Mouse (Mus musculus): ENCODE data around the gene Prkn. TPM values are rescaled to one million over a fixed set of nuclear protein-coding genes. Genes with fewer than 3 reads are reported as not detected.

Prkn gene
- polyA plus RNA-seq, 1 experiment from 2014 or later: 3.5 TPM

- ATAC-seq (ENCODE audit: insufficient number of reproducible peaks, insufficient read depth, low FRiP score, low read depth): no peak
- no peaks in the 10 kb centered on the region for H3K4me1 ChIP-seq (ENCODE audit: control insufficient read depth in 2 of 2, insufficient read depth in 2 of 2, low read length in 2 of 2)
- no peaks in the 10 kb centered on the region for H3K9me3 ChIP-seq (ENCODE audit: control insufficient read depth, low read length)
- no peaks in the 10 kb centered on the region for H3K36me3 ChIP-seq (ENCODE audit: control insufficient read depth, insufficient read depth, low read length)
- no peaks in the 10 kb centered on the region for H3K27me3 ChIP-seq (ENCODE audit: control insufficient read depth, insufficient read depth, low read length)
- H3K9ac ChIP-seq (ENCODE audit: low read length): no peak overlapping the region
- no peak overlapping the region for H3K27ac ChIP-seq (replicated peaks in 1 of 2; ENCODE audit: control insufficient read depth in 1 of 2, insufficient read depth in 1 of 2, low read depth in 2 of 2, low read length in 2 of 2)
- no peak overlapping the region for H3K4me3 ChIP-seq (ENCODE audit: control insufficient read depth in 1 of 2, insufficient read depth in 1 of 2, low read depth in 1 of 2, low read length in 2 of 2)
- H3K4me2 ChIP-seq (ENCODE audit: low read length): no peak overlapping the region
- WGBS: 77% methylated on average over 1 of the region's 1 CpGs
Observed at GRCm38 (mm10) chr17:11722478-11722877, 882.3 kb downstream of the Prkn start.

- Histone ChIP-seq H3K4me1 (ENCODE audit: control insufficient read depth in 2 of 2, insufficient read depth in 2 of 2, low read length in 2 of 2) (no peaks in the 10 kb centered on the region), H3K27ac (replicated peaks in 1 of 2; ENCODE audit: control insufficient read depth in 1 of 2, insufficient read depth in 1 of 2, low read depth in 2 of 2, low read length in 2 of 2) (no peak overlapping the region), H3K36me3 (ENCODE audit: control insufficient read depth, insufficient read depth, low read length) (no peaks in the 10 kb centered on the region), H3K27me3 (ENCODE audit: control insufficient read depth, insufficient read depth, low read length) (no peaks in the 10 kb centered on the region), H3K4me2 (ENCODE audit: low read length) (no peak overlapping the region), H3K4me3 (ENCODE audit: control insufficient read depth in 1 of 2, insufficient read depth in 1 of 2, low read depth in 1 of 2, low read length in 2 of 2) (no peak overlapping the region), H3K9ac (ENCODE audit: low read length) (no peak overlapping the region), H3K9me3 (ENCODE audit: control insufficient read depth, low read length) (no peaks in the 10 kb centered on the region)
- 73% methylated on average over 3 of the region's 3 CpGs for WGBS
- no peak for ATAC-seq (ENCODE audit: insufficient number of reproducible peaks, insufficient read depth, low FRiP score, low read depth)
Observed at GRCm38 (mm10) chr17:11724135-11724534, 884.0 kb downstream of the Prkn start.

GRCm38 (mm10) chr17:11727101-11727500 is 886.9 kb downstream of the Prkn start:
- H3K36me3 ChIP-seq (ENCODE audit: control insufficient read depth, insufficient read depth, low read length): no peaks in the 10 kb centered on the region
- H3K27ac ChIP-seq (replicated peaks in 1 of 2; ENCODE audit: control insufficient read depth in 1 of 2, insufficient read depth in 1 of 2, low read depth in 2 of 2, low read length in 2 of 2): no peak overlapping the region
- H3K4me1 ChIP-seq (ENCODE audit: control insufficient read depth in 2 of 2, insufficient read depth in 2 of 2, low read length in 2 of 2): no peaks in the 10 kb centered on the region
- no peak overlapping the region for H3K4me2 ChIP-seq (ENCODE audit: low read length)
- no peaks in the 10 kb centered on the region for H3K27me3 ChIP-seq (ENCODE audit: control insufficient read depth, insufficient read depth, low read length)
- no peak overlapping the region for H3K4me3 ChIP-seq (ENCODE audit: control insufficient read depth in 1 of 2, insufficient read depth in 1 of 2, low read depth in 1 of 2, low read length in 2 of 2)
- 52% methylated on average over 1 of the region's 1 CpGs for whole genome bisulfite sequencing
- no peaks in the 10 kb centered on the region for H3K9me3 ChIP-seq (ENCODE audit: control insufficient read depth, low read length)
- ATAC-seq (ENCODE audit: insufficient number of reproducible peaks, insufficient read depth, low FRiP score, low read depth): no peak
- no peak overlapping the region for H3K9ac ChIP-seq (ENCODE audit: low read length)

- Histone ChIP-seq H3K4me3 (ENCODE audit: control insufficient read depth in 1 of 2, insufficient read depth in 1 of 2, low read depth in 1 of 2, low read length in 2 of 2) (no peak overlapping the region), H3K9ac (ENCODE audit: low read length) (no peak overlapping the region), H3K9me3 (ENCODE audit: control insufficient read depth, low read length) (no peaks in the 10 kb centered on the region), H3K27me3 (ENCODE audit: control insufficient read depth, insufficient read depth, low read length) (no peaks in the 10 kb centered on the region), H3K4me2 (ENCODE audit: low read length) (no peak overlapping the region), H3K27ac (replicated peaks in 1 of 2; ENCODE audit: control insufficient read depth in 1 of 2, insufficient read depth in 1 of 2, low read depth in 2 of 2, low read length in 2 of 2) (no peak overlapping the region), H3K36me3 (ENCODE audit: control insufficient read depth, insufficient read depth, low read length) (no peaks in the 10 kb centered on the region), H3K4me1 (ENCODE audit: control insufficient read depth in 2 of 2, insufficient read depth in 2 of 2, low read length in 2 of 2) (no peaks in the 10 kb centered on the region)
- ATAC-seq (ENCODE audit: insufficient number of reproducible peaks, insufficient read depth, low FRiP score, low read depth): no peak
- WGBS: 65% methylated on average over 2 of the region's 2 CpGs
Observed at GRCm38 (mm10) chr17:11728294-11728693, 888.1 kb downstream of the Prkn start.

GRCm38 (mm10) chr17:11730656-11731594 is 890.7 kb downstream of the Prkn start:
- H3K4me2 ChIP-seq (ENCODE audit: low read length): no peak overlapping the region
- H3K36me3 ChIP-seq (ENCODE audit: control insufficient read depth, insufficient read depth, low read length): no peaks in the 10 kb centered on the region
- H3K27ac ChIP-seq (replicated peaks in 1 of 2; ENCODE audit: control insufficient read depth in 1 of 2, insufficient read depth in 1 of 2, low read depth in 2 of 2, low read length in 2 of 2): no peak overlapping the region
- 83% methylated on average over 12 of the region's 12 CpGs for WGBS
- no peaks in the 10 kb centered on the region for H3K9me3 ChIP-seq (ENCODE audit: control insufficient read depth, low read length)
- no peak overlapping the region for H3K9ac ChIP-seq (ENCODE audit: low read length)
- H3K4me3 ChIP-seq (ENCODE audit: control insufficient read depth in 1 of 2, insufficient read depth in 1 of 2, low read depth in 1 of 2, low read length in 2 of 2): no peak overlapping the region
- no peak for ATAC-seq (ENCODE audit: insufficient number of reproducible peaks, insufficient read depth, low FRiP score, low read depth)
- H3K4me1 ChIP-seq (ENCODE audit: control insufficient read depth in 2 of 2, insufficient read depth in 2 of 2, low read length in 2 of 2): peaks cover 0 to 3% of the 10 kb centered on the region in 2 experiments; a peak in 1 of 4 replicates
- H3K27me3 ChIP-seq (ENCODE audit: control insufficient read depth, insufficient read depth, low read length): no peaks in the 10 kb centered on the region

- no peak overlapping the region for H3K9ac ChIP-seq (ENCODE audit: low read length)
- no peaks in the 10 kb centered on the region for H3K9me3 ChIP-seq (ENCODE audit: control insufficient read depth, low read length)
- no peaks in the 10 kb centered on the region for H3K36me3 ChIP-seq (ENCODE audit: control insufficient read depth, insufficient read depth, low read length)
- no peak overlapping the region for H3K4me2 ChIP-seq (ENCODE audit: low read length)
- H3K4me3 ChIP-seq (ENCODE audit: control insufficient read depth in 1 of 2, insufficient read depth in 1 of 2, low read depth in 1 of 2, low read length in 2 of 2): no peak overlapping the region
- no peak overlapping the region for H3K27ac ChIP-seq (replicated peaks in 1 of 2; ENCODE audit: control insufficient read depth in 1 of 2, insufficient read depth in 1 of 2, low read depth in 2 of 2, low read length in 2 of 2)
- no peaks in the 10 kb centered on the region for H3K27me3 ChIP-seq (ENCODE audit: control insufficient read depth, insufficient read depth, low read length)
- WGBS: 73% methylated on average over 12 of the region's 12 CpGs
- H3K4me1 ChIP-seq (ENCODE audit: control insufficient read depth in 2 of 2, insufficient read depth in 2 of 2, low read length in 2 of 2): peaks cover 0 to 3% of the 10 kb centered on the region in 2 experiments; a peak in 1 of 4 replicates
- ATAC-seq (ENCODE audit: insufficient number of reproducible peaks, insufficient read depth, low FRiP score, low read depth): no peak; the same call in 1 of the 2 replicates
Observed at GRCm38 (mm10) chr17:11735158-11735877, 895.1 kb downstream of the Prkn start.

- Histone ChIP-seq H3K4me1 (ENCODE audit: control insufficient read depth in 2 of 2, insufficient read depth in 2 of 2, low read length in 2 of 2) (peaks cover 0 to 3% of the 10 kb centered on the region in 2 experiments; a peak in 1 of 4 replicates), H3K27me3 (ENCODE audit: control insufficient read depth, insufficient read depth, low read length) (no peaks in the 10 kb centered on the region), H3K36me3 (ENCODE audit: control insufficient read depth, insufficient read depth, low read length) (no peaks in the 10 kb centered on the region), H3K27ac (replicated peaks in 1 of 2; ENCODE audit: control insufficient read depth in 1 of 2, insufficient read depth in 1 of 2, low read depth in 2 of 2, low read length in 2 of 2) (no peak overlapping the region), H3K9me3 (ENCODE audit: control insufficient read depth, low read length) (no peaks in the 10 kb centered on the region), H3K9ac (ENCODE audit: low read length) (no peak overlapping the region), H3K4me3 (ENCODE audit: control insufficient read depth in 1 of 2, insufficient read depth in 1 of 2, low read depth in 1 of 2, low read length in 2 of 2) (no peak overlapping the region), H3K4me2 (ENCODE audit: low read length) (no peak overlapping the region)
- no peak for ATAC-seq (ENCODE audit: insufficient number of reproducible peaks, insufficient read depth, low FRiP score, low read depth)
- 78% methylated on average over 3 of the region's 3 CpGs for WGBS
Observed at GRCm38 (mm10) chr17:11736531-11736930, 896.3 kb downstream of the Prkn start.
